Mouse (Mus musculus) CD4-positive naive resting alpha-beta T cell, adult 76 days (primary cell): ENCODE data around the gene Ccrl2. TPM values are rescaled to one million over a fixed set of nuclear protein-coding genes. Genes with fewer than 3 reads are reported as not detected.

Source experiments
- total RNA-seq: library from RNA; stranded (reverse); gene quantifications from one replicate; pipeline ENCODE4 v1.2.4, GENCODE M21; 2023

Gene Ccrl2
- 5.2 TPM for total RNA-seq

DNA sequence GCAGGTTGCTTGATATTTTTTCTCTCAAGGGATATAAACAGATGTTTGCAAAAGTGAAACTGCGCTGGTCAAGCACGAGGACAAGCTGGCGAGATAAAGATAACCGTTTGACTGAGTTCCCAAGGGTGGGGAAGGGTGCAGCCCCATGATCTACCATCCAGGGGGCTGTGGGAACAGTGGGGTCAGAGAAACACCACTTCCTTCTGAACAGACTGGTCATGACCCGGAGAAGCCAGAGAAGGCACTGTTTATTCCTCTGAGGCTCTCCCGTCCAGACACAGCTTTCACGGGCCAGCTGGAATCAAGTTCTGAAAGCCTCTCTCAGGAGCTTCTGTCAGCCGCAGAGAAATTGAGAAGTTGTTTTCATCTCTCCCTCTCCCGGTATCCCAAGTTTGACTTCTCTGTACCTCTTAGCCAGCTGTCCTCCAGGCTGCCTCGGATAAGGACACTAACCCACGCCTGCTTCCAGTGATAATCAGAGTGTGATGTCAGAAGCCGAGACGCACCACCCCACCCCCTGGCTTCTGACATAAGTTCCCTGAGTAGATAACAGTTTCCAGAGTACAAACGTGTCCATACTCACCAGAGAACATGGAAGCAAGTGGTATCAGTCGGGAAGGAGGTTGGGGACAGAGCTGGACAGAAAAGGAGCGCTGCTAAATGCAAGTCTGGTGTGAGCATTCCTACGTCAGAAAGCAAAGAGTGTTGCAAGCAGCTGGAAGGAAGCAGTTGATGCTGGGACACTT lies at the start of gene Ccrl2:
Gene Ccrl2, minus strand, starts transcription at position 722 of the 746 bp plus-strand sequence.

GRCm38 (mm10) chr9:111019022-111019421 lies 38.3 kb downstream of the Ccrl2 start, which contains the start of gene Ltf:
TSS of gene Ltf (plus strand) at chr9:111019271.

Other genes with a start within 250 kb of the Ccrl2 start
- not detected for gene Prss44, start 243.5 kb downstream of the Ccrl2 start, total RNA-seq
- not detected for gene Prss43, start 230.8 kb downstream of the Ccrl2 start, total RNA-seq
- gene Prss45, start 222.9 kb downstream of the Ccrl2 start, total RNA-seq: not detected
- not detected for gene Prss46, start 213.0 kb downstream of the Ccrl2 start, total RNA-seq
- gene Prss50, start 199.6 kb downstream of the Ccrl2 start, total RNA-seq: not detected
- 375 TPM for gene Als2cl, start 177.6 kb downstream of the Ccrl2 start, total RNA-seq
- 17.3 TPM for gene Tmie, start 177.4 kb downstream of the Ccrl2 start, total RNA-seq
- gene Fam240a, start 140.7 kb downstream of the Ccrl2 start, total RNA-seq: 2.2 TPM
- gene Tdgf1, start 111.4 kb downstream of the Ccrl2 start, total RNA-seq: 2.1 TPM
- gene Lrrc2, start 106.0 kb downstream of the Ccrl2 start, total RNA-seq: not detected
- gene Rtp3, start 66.9 kb downstream of the Ccrl2 start, total RNA-seq: not detected
- gene Ltf, start 38.2 kb downstream of the Ccrl2 start, total RNA-seq: 2.4 TPM
- gene Lrrfip2, start 60.1 kb upstream of the Ccrl2 start, total RNA-seq: 32.1 TPM
- gene Mlh1, start 214.3 kb upstream of the Ccrl2 start, total RNA-seq: 48.5 TPM
- gene Epm2aip1, start 214.4 kb upstream of the Ccrl2 start, total RNA-seq: 29.6 TPM